Mouse (Mus musculus) ES-E14 (cell line): ENCODE measurements around the gene Hint3. TPM values are rescaled to one million over a fixed set of nuclear protein-coding genes. Genes with fewer than 3 reads are reported as not detected.

Experiments
- DNase-seq: peaks from one replicate; pipeline ENCODE4 v3.0.0-alpha.2; 2013; ENCODE audit warnings: low read depth, low spot score
- H3K27ac ChIP-seq: 2 replicates; pipeline ENCODE4 v1.5.1; 2012; ENCODE audit warnings: low read depth, mild to moderate bottlenecking, low read length, moderate library complexity, mixed read lengths; ENCODE audit not compliant: poor library complexity, insufficient read depth, severe bottlenecking
- H3K36me3 ChIP-seq: 2 replicates; pipeline ENCODE4 v1.6.1; 2012; ENCODE audit warnings: mild to moderate bottlenecking, low read length, moderate library complexity, mixed read lengths; ENCODE audit not compliant: control insufficient read depth, poor library complexity, insufficient read depth, severe bottlenecking
- H3K4me1 ChIP-seq, 2 experiments: fragments of 150-350 bp in 1 of 2; sonication (generic) in 1 of 2; 2 replicates each; pipeline ENCODE4 v1.6.1; 2012; ENCODE audit warnings: low read length in 2 of 2, mild to moderate bottlenecking in 1 of 2, mixed read lengths in 1 of 2; ENCODE audit not compliant: control insufficient read depth in 2 of 2, insufficient read depth in 2 of 2, poor library complexity in 1 of 2
- H3K4me3 ChIP-seq, 2 experiments: fragments of 150-350 bp in 1 of 2; sonication (generic) in 1 of 2; 2 replicates each; pipeline ENCODE4 v1.5.1; 2012; ENCODE audit warnings: low read length in 2 of 2, low read depth in 1 of 2, mild to moderate bottlenecking in 1 of 2, mixed read lengths in 1 of 2; ENCODE audit not compliant: insufficient read depth in 1 of 2, poor library complexity in 1 of 2, severe bottlenecking in 1 of 2
- H3K9ac ChIP-seq: 2 replicates; pipeline ENCODE4 v1.6.1; 2012; ENCODE audit warnings: low read depth, mild to moderate bottlenecking, low read length, mixed read lengths; ENCODE audit not compliant: poor library complexity, insufficient read depth, severe bottlenecking
- H3K9me3 ChIP-seq: fragments of 150-350 bp; sonication (generic); 2 replicates; pipeline ENCODE4 v1.6.1; 2012; ENCODE audit warnings: low read depth, mild to moderate bottlenecking, low read length; ENCODE audit not compliant: control insufficient read depth, insufficient read depth
- CHD2 ChIP-seq: IDR thresholded peaks from 2 replicates; pipeline ENCODE4 v1.6.1; 2014; ENCODE audit warnings: mild to moderate bottlenecking, low read depth, low read length, inconsistent platforms
- HCFC1 ChIP-seq: IDR thresholded peaks from 2 replicates; pipeline ENCODE4 v1.6.1; 2012; ENCODE audit warnings: low read length, inconsistent platforms, borderline replicate concordance; ENCODE audit not compliant: insufficient read depth
- MAFK ChIP-seq: IDR thresholded peaks from 2 replicates; pipeline ENCODE4 v1.6.1; 2014; ENCODE audit warnings: mild to moderate bottlenecking, low read depth, low read length, inconsistent platforms; ENCODE audit not compliant: insufficient read depth
- ZC3H11A ChIP-seq: IDR thresholded peaks from 2 replicates; pipeline ENCODE4 v1.6.1; 2012; ENCODE audit warnings: low read depth, mild to moderate bottlenecking, inconsistent platforms, low read length, borderline replicate concordance
- ZNF384 ChIP-seq: IDR thresholded peaks from 2 replicates; pipeline ENCODE4 v1.6.1; 2012; ENCODE audit warnings: low read depth, low read length, inconsistent platforms
- in situ Hi-C, 2 experiments: fragments of 600-800 bp; cut with MboI; formaldehyde crosslinking; loops; one replicate each; pipeline ENCODE4 v1.15.1; 2025; ENCODE audit warnings: low sequenced_read_pairs in 2 of 2, inconsistent platforms in 1 of 2; ENCODE audit not compliant: unreplicated experiment in 2 of 2
- total RNA-seq: library from RNA; depleted of rRNA; stranded (reverse); fragments of 300-350 nt; gene quantifications from 2 replicates; pipeline ENCODE4 v1.2.3, GENCODE M21; 2012; rRNA removed

The Hint3 gene
- total RNA-seq, 1 experiment, result 15.0 TPM

GRCm38 (mm10) chr10:30585691-30586090 is 43.7 kb downstream of the Hint3 start:
- peaks cover 13% of the 10 kb centered on the region for H3K36me3 ChIP-seq
- no peak overlapping the region for H3K4me3 ChIP-seq
- no peaks in the 10 kb centered on the region for H3K9me3 ChIP-seq
- in situ Hi-C loops, result no loop called here
- DNase-seq, result no peak
- TF ChIP-seq HCFC1, result no peak
- TF ChIP-seq CHD2, result no peak
- no peak for TF ChIP-seq MAFK
- TF ChIP-seq ZC3H11A, result no peak
- no peak for TF ChIP-seq ZNF384
- H3K27ac ChIP-seq, result no peak overlapping the region
- no peaks in the 10 kb centered on the region for H3K4me1 ChIP-seq
- H3K9ac ChIP-seq, result no peak overlapping the region

- Histone ChIP-seq H3K4me3 (no peak overlapping the region), H3K27ac (no peak overlapping the region), H3K9ac (no peak overlapping the region), H3K36me3 (peaks cover 8% of the 10 kb centered on the region; the same call in 1 of the 2 replicates), H3K4me1 (no peaks in the 10 kb centered on the region), H3K9me3 (no peaks in the 10 kb centered on the region)
- TF ChIP-seq ZC3H11A, result no peak
- TF ChIP-seq CHD2, result no peak
- TF ChIP-seq HCFC1, result no peak
- no peak for TF ChIP-seq ZNF384
- DNase-seq, result no peak
- in situ Hi-C loops, result no loop called here
Measured at GRCm38 (mm10) chr10:30577670-30578280, 51.7 kb downstream of the Hint3 start.

- no peak for DNase-seq
- H3K36me3 ChIP-seq, result peaks cover 10% of the 10 kb centered on the region
- in situ Hi-C loops, result no loop called here
Measured at GRCm38 (mm10) chr10:30566364-30566763, 63.1 kb downstream of the Hint3 start.

GRCm38 (mm10) chr10:30564651-30565050 is 64.8 kb downstream of the Hint3 start:
- Histone ChIP-seq H3K9me3 (no peaks in the 10 kb centered on the region), H3K27ac (no peak overlapping the region), H3K4me1 (no peaks in the 10 kb centered on the region), H3K9ac (no peak overlapping the region), H3K36me3 (peaks cover 10% of the 10 kb centered on the region), H3K4me3 (no peak overlapping the region)
- TF ChIP-seq ZNF384 (no peak), HCFC1 (no peak), ZC3H11A (no peak), MAFK (no peak), CHD2 (no peak)
- in situ Hi-C loops, result no loop called here
- no peak for DNase-seq

More at GRCm38 (mm10) chr10:30566364-30566763, 63.1 kb downstream of the Hint3 start:
- Histone ChIP-seq H3K27ac (no peak overlapping the region), H3K9me3 (no peaks in the 10 kb centered on the region), H3K9ac (no peak overlapping the region), H3K4me1 (no peaks in the 10 kb centered on the region), H3K4me3 (no peak overlapping the region)
- no peak for TF ChIP-seq HCFC1
- no peak for TF ChIP-seq CHD2
- no peak for TF ChIP-seq ZC3H11A
- no peak for TF ChIP-seq ZNF384

Other genes starting within 250 kb of the Hint3 start
- 17.3 and 21.9 TPM in 2 replicates for gene Trmt11, start 28.9 kb downstream of the Hint3 start, total RNA-seq
- 8.7 and 9.4 TPM in 2 replicates for gene Ncoa7, start 173.7 kb upstream of the Hint3 start, total RNA-seq
- gene Hey2, start 213.2 kb upstream of the Hint3 start, total RNA-seq, result 0.48 and 0.71 TPM in 2 replicates